Mouse (Mus musculus): ENCODE measurements around the gene Dapk2.
"Not testable (repeated sequence)": the region's sequence is repeated elsewhere in the genome, so short reads cannot be mapped to it uniquely, and the experiment has no call there.

Gene Dapk2

DNA sequence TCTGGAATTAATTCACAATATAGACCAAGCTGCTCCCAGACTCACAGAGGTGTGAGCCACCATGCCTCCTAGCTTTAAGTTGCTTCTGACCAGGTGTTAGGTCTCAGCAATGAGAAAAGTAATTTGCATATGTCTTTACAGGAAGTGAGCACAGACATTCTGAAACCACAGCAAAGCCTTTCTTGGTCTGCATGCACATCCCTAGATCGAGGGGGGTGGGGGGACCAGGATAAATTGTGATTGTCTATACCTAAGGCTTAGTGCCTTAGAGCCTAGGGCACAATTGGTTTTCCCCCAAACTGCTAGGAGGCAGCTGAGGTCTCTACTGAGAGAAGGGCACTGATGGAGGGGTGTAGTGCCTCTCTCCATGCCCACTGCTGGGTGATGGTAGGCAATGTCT is 122.5 kb downstream of the Dapk2 start:
- DNase-seq = no peak

DNA sequence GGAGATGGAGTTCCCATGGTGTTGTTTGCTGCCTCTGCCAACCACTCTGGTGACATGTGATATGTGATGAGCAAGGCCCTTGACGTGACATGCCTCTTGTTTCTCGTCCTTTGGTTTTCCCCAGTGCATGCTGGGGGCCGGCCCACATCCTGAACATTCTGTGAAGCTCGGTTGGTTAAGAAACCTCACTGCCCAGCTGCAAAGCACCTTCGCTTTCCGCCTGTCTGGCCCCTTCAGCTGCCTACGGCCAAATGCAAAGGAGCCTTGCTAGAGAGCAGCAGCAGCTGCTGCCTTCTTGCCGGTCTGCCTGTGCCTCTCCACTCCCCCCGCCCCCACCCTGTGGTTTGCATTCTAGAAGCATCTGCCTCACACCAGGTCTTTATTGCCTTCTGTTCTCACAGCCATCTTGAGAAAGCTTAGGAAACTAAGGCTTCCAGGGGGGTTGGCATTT is 123.5 kb downstream of the Dapk2 start:
- no peak for DNase-seq

DNA sequence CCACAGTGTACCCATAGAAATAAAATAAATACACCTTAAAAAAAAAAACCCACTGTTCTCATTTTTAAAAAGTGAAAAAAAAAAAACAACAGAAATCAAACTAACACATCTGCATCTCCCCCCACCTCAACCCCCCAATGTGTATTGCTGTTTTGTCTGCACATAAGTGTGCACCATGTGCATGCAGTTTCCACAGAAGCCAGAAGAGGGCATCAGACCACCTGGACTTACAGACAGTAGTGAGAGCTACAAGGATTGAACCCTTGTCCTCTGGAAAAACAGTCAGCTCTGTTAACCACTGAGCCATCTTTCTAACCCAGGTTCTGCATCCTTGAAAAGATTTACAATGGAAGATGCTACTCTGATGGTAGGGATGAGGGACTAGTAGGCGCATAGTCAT is 124.6 kb downstream of the Dapk2 start:
- DNase-seq = no peak

DNA sequence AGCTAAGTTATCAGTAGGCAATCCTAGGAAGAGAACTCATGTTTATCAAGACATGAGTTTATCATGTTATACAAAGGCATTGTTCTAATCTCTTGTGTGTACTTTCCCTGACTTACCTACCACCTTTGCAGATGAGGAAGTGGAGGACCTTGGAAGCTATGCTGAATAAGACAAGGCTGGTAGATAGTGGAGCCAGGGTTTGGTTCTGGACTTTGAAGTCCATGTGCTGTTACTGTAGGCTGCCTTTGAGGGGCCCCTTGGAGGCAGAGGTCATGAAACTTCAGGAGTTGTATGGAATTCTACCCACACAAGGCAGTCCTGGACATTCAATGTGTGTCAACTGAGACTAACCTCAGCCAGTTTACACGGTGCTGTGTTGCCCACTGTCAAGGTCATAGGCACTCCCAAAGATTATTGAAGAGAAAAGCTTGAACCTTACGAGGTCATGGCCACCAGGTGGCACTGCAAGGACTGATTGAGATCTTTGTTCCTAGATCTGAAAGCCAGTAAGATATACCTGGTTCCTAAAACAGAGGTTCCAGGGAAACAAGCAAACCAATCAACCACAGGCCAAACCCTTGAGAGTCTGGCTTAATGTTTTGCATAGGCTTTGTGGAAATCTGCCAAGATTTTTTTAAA is 125.7 kb downstream of the Dapk2 start:
- DNase-seq = peak; percentile 88 to 91

DNA sequence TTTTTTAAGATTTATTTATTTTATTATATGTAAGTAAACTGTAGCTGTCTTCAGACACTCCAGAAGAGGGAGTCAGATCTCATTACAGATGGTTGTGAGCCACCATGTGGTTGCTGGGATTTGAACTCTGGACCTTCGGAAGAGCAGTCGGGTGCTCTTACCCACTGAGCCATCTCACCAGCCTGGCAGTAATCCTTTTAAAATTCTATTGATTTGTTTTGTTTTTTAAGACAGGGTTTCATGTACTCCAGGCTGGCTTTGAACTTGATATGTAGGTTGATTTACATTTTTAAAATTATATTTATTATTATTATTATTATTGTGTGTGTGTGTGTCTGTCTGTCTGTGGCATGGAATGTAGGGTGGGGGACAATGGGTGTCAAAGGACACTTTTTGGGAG is 127.2 kb downstream of the Dapk2 start:
- not testable (repeated sequence) for DNase-seq

DNA sequence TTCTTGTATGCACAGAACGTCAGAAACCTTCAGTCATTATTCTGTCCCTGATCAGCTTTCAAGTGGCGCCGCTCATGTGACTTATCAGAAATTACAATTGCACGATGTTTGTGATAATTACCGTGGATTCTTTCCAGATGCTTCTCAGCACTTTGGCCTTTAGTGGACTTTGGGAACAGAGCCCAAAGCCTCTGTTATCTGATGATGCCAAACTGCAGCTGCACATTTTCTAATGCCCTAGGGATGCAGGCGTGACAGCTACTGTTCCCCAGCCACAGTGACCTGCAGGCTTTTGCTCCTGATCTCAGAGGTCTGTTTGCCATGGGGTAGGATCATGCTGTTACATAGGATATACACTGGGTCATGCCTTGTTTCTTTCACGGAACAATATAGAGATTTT is 127.9 kb downstream of the Dapk2 start:
- no peak for DNase-seq

DNA sequence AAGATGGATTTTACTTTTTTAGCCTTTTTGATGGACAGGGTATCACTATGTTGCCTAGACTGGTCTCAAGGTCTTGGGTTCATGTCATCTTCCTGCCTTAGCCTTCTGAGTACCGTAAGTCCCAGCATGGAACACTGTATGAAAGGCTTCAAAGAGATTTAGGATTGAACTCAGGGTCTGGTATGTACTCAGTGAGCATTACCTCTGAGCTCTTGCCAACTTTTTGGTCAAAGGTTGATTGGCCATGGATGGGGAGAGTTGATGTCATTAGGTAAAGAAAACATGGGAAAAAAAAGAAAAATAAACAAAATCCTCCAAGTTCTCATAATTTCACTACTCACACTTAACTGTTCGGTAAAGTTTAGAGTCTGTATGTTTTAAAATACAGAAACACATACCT is 132.7 kb downstream of the Dapk2 start:
- DNase-seq = no peak

DNA sequence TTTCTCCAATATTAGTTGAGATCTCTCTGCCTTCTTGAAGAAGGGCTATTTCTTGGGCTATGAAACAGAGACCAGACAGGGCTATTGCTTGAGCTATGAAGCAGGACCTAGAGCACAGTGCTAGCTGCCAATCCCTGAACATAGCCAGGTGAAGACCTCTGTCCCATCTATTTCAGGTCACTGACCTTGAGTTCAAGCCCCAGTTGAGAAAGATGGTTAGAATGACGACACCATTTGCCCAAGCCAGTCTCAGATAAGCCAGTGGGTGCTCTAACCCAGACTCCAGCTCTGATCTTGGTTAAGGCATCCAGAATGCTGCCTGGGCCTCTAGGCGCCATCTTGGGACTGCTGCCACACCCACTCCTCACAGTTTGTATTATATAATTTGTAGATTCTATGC is 135.3 kb downstream of the Dapk2 start:
- DNase-seq = no peak

DNA sequence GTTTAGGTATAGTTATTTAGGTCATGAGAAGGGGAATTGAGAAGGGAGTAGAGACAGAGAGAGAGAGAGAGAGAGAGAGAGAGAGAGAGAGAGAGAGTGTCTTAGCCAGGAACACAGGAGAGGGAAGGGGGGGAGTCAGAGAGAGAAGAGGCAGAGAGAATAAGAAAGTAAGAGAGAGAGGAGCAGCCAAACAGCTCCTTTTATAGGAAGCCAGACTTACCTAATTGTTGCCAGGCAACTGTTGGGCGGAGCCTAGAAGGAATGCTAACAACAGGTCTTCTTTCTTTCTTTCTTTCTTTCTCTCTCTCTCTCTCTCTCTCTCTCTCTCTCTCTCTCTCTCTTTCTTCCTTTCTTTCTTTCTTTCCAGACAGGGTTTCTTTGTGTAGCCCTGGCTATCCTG is 136.2 kb downstream of the Dapk2 start:
- DNase-seq = no peak

DNA sequence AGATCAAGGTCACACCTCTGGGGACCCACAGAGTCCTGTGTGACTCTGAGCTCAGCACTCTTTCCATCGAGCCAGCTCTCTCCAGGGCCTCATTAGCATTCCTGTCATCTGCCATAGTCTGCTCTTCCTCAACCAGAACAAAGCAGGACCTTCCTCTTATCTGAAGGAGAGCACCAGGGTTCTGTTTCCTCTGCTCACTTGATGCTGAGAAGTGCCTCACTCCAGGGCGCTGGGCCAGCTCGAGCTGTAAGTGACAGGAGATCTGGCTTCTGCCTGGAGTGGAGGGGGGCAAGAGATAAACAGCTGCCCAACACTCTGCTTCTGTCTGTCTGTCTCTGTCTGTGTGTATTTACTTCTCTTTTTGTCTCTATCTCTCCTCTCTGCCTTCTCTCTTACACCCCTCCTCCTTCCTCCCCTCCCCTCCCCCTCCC is 137.0 kb downstream of the Dapk2 start:
- no peak for DNase-seq

DNA sequence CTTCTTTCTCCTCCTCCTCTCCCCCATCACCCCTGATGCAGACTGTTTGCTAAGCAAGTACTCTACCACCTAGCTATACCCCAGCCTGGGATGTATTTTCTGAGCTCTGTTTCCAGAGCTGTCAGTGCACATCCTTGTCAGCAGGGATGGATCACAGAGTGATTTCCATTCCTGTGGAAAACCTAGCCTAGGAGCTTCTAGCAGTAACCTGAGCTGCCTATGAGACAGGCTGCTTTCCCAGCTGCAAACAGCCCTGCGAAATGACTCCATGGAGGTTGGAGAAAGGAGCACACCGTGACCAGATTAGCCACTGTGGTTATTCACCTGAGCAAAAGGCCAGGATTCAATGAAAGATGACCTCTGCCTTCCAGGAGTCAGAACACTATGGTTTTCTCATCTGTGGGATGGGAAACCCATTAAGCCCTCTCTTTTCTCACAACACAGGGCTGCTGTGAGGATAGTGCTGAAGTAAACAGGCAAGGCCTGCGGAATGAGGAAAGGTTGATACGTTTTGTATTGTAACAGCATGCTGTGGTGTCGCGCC is 137.6 kb downstream of the Dapk2 start:
- DNase-seq = no peak

DNA sequence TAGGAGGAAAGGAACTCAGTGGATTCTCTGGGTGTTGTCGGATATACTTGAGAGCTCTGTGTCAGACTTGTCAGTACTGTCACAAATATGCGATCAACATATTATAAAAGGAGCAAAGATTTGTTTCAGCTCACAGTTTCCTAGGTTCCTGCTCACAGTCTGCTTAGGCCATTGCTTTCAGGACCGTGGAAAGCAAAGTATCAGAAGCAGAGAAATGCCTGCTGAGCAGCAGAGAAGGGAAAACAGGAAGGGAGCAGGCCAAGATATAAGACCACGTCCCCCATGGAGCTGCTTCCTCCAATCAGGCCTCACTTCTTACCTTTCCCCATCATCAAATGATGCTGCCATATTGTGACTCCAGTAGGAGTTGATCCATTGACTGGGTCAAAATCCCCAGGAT is 140.8 kb downstream of the Dapk2 start:
- no peak for DNase-seq

DNA sequence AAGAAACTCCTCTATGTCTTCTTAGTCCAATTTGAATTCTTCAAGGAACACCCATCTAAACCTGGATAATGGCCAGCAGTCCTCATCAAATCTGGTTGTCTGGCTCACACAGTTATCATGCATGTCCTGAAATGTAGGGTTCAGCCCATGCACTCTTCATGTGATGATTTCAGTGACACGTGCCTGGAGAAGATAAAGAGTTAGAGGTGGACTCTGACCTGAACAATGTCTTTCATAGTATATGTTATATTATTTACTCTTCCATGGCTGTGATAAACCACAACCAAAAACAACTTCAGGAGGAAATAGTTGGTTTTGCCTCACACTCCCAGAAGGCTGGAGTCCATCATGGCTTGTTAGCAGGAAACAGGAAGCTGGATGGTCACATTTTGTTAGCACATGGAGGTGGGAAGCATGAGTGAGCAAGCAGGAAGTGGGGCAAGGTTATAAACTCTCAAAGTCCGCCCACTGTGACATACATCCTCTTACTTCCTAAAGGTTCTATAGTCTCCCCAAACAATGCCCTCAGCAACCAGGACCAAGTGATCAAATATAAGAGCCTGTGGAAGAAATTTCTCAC is 142.5 kb downstream of the Dapk2 start:
- no peak for DNase-seq

DNA sequence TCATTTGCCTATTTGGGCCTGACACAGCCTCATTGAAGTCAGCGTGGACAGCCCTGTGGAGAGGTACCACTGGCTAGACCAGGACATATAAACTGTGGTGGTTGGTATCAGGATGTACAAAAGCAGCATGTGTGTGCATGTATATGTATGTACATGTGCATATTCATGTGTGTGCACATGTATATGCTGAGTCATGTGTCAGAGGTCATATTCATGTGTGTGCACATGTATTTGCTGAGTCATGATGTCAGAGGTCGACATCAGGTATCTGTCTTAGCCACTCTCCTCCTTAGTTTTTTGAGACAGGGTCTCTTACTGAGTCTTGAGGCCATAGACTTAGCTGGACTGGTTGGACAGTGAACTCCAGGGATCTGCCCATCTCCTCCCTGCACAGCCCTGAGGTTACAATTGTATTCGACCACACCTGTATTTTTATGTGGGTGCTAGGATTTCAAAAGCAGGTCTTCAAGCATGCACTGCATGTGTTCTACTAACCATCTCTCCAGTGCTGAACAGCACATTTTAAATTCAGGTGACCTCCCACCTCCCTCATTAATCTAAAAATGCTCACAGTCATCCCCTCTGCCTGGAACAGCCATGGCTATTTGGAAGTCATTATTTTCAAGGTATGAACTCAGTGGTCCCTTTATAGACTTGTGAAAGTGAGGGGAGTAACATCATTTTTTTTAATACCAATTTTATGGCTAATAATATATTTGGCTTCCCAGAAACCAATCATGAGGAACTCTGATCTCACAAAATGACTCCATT is 146.5 kb downstream of the Dapk2 start:
- no peak for DNase-seq

DNA sequence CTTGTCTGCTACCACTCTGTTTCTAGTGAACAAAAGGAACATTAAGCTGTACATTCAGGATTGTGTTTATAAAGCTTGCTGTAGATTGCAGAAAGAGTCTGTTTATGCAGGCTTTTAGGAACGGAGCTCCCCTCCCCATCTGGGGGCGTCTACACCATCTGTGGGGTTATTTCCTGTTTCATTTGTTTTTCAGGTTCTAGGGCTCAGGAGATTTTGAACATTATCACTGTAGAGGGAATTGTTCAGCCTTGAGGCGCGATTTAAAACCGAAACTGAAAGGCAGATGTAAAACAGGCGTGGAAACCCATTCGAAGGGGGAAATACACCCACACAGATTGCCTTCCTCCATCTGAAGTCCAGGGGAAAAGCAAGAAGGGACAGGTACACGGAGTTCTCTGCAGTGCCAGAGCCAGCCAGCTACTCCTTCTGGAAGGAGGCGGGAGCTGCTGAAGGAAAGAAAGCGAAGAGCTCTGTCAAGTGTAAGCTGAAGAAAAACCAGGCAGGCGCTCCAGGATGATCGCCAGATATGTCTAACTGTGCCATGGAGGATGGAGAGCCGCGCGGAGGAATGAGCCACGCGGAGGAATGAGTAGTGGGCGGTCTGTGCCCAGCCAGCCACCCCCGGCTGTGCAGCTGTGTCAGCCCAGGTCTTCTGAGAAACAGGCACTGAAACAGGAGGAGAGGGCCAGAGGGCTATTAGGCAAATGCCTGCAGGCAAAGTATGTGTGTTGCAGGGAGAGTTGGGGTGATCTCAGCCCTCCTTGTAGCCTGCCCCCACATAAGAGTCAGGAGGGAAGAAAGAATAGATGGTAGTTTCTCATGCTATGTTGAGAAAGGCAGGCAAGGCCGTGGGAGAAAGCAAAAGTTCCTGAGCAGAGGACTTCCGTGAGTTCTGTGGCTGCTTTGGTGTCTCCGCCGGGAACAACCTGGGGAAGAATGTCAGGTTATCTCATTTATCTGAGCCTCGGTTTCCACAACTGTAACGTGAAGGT is 147.4 kb downstream of the Dapk2 start:
- DNase-seq = peak; percentile 60

DNA sequence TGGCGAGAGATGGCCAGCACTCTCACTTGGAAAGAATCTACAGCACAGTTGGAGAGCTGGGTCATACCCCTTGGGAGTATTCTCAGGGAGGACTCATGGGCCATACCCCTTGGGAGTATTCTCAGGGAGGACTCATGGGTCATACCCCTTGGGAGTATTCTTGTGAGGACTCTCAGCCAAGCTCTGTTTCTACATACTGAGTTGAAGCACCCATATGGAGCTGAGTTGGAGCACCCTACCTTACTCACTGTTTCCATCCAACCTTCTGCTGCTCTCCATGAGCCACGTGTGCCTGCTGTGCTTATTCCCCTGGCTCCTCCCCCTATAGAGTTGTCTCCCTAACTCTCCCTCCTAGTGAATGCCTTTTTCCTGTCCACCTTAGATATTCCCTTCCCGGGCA is 148.4 kb downstream of the Dapk2 start:
- DNase-seq = no peak

DNA sequence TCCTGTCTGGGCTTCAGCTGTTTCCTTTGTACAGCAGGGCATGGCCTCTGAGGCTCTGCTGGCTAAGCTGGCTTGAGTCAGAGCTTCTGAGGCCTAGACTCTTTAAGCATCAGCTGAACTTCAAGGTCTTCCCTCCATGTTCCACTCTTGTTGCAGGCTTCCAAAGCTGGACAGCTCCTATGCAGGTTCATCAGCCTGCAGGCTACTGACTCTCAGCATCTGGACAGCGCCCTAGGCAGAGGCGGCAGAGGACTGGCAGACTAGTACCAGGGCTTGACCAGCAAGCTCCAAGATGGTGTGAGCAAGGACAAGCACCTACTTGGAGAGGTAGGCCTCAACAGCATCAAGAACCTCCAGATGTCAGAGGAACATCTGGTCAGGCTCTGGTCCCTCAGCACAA is 149.3 kb downstream of the Dapk2 start:
- DNase-seq = no peak

DNA sequence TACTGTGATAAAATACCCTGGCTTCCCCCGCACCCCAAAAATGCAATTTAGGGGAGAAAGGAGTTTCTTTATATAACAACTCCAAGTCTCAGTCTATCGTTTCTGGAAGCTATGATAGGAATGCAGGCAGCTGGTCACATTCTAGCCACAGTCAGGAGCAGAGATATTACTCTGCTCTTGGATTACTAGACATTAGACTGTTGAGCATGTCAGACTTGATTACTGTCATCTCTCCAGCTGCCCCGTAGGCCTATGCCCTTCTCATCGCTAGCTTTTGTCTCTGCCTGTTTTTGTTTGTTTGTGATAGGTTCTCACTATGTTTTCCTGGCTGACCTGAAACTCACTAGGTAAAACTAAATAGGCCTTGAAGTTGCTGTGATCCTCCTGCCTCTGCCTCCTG is 150.7 kb downstream of the Dapk2 start:
- DNase-seq = no peak

DNA sequence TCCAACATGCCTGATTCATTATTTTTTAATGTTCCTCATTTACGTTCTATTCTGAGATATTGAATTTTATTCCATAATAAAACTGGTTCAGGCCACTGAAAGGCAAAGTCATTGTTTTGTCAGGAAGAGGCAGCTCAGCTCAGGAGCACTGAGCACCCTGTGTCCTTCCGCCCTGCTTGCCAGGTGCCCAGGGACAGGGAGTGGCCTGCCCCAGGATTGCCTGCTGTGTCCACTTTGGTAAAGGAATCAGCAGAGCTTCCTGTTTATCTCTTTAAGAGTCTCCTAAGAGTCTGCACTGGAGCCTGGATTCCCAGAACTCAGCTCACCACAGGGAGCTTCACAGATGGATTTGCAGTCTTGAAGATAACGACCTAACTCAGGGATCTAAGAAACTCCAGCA is 153.4 kb downstream of the Dapk2 start:
- no peak for DNase-seq

DNA sequence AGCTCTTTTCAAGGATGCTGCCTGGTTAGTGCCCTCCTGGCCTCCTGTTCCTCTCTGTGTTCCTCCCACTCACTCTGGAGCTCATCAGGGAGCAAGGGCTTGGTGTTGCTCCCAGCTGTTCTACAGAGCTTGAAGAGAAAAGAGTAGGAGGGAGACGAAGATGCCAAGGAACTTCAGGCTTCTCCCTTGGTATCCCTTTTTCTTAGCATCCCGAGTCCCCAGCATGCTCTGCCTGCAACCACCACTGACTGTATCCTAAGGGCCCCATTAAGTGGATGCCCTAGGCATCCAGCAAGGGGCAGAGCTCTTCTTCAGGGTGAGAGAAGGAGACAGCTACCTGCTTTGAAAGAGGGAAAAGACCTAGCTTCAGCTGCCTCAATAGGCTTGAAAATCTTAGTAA is 158.6 kb downstream of the Dapk2 start:
- DNase-seq = no peak

Measured in cerebellum, postnatal 14 days (tissue).